Mouse (Mus musculus): ENCODE measurements at regions not wholly inside any gene's neighbourhood (a gene's known extent, or its start where the extent isn't known, plus 50 kb on each side); places are given as distances from the start of the nearest gene placed in this dataset.

DNA sequence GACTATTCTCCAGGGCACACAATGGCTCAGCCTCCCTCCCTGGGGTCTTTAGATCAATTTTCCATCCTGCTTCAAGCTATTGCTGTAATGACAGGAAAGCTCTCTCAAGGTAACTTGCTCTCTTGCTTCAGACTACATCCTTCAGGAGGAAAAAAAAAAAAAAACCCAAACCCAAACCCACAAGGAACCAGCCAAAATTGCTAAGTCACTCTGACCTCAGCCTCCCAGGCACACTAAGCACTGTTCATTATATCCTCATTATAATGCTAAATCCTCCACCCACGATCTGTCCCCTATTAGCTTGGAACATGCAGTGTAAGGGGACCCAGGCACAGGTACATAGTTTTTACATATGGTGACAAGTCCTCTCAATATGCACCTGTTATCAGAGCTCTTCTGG is 175.9 kb upstream of the Ubl3 start:
- TF ChIP-seq TAL1 (IDR thresholded peaks at IDR 0.05; ENCODE audit: low read length) (no peak), GATA1 (IDR thresholded peaks at IDR 0.05; ENCODE audit: low read length) (no peak)

Data from erythroblast, embryonic 14.5 days (primary cell).